Mouse (Mus musculus): ENCODE results near the gene Agpat4.
"Not testable (repeated sequence)": the region's sequence is repeated elsewhere in the genome, so short reads cannot be mapped to it uniquely, and the experiment has no call there.

The Agpat4 gene

DNA sequence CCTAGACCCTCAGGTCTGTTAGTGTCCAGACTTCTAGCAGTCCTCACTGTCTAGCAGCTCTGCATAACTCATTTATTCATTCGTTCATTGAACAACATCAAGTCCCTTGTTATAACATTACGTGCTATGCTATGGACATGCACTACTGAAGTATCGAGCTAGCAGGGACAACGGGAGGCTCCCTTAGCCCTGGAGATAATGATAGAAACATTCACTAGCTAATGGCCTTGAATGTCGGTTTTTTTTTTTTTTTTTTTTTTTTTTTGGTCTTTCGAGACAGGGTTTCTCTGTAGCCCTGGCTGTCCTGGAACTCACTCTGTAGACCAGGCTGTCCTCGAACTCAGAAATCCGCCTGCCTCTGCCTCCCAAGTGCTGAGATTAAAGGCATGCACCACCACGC lies 3.8 kb downstream of the Agpat4 start:
- DNase-seq (ENCODE audit: low spot score in 2 of 2): not testable (repeated sequence)

DNA sequence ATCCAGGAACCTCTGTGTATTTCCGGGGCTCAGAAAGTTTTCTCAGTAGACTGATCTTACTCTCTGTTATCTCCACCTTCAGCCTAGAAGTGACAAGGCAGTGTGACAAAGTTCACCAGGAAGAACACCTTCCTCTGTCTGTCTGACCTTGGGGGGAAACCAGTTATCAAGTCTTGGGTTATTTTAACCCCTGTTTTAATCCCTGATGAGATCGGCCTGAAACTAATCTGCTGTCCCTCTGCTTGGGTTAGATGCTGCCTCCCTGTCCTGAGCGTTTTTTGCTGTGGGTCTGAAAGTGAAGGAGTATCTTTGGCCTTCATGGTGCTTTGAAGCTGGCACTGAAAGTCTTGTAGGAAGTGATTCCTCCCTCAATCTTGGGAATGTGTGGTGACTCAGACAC lies 4.7 kb downstream of the Agpat4 start:
- DNase-seq (ENCODE audit: low spot score in 2 of 2): no peak

DNA sequence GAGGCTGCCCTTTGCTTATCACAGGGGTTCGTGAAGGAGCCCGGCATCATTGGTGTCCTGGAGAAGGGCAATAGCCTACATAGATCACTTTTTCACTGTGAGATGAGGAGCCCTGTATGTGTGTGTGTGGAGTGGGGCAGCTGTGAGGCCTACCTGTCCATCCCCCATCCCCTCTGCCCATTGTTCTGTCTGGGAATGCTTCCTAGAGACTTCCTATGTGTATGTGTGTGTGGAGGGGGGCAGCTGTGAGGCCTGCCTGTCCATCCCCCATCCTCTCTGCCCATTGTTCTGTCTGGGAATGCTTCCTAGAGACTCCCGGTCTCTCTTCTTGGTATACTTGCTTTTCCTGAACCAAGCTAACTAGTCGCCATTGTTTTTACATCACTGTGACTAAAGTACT lies 8.6 kb downstream of the Agpat4 start:
- no peak for DNase-seq (ENCODE audit: low spot score in 2 of 2)

DNA sequence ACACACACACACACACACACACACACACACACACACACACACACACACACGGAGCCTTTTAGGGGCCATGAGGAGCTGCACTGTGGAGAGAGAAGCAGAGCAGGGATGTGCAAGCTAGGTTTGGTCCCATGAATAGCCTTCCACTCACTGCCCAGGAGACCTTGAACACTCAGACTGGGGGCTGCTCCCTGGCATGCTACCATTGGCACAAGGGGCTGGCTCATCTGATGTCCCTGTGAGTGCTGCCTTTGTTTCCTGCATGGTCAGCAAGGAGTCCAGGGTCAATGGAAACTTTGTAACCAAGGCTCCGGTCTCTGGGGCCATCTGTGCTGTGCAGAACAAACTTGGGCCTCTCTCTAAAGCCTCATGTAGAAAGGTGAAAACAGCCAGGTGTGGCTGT lies 10.5 kb downstream of the Agpat4 start:
- no peak for DNase-seq (ENCODE audit: low spot score in 2 of 2)

DNA sequence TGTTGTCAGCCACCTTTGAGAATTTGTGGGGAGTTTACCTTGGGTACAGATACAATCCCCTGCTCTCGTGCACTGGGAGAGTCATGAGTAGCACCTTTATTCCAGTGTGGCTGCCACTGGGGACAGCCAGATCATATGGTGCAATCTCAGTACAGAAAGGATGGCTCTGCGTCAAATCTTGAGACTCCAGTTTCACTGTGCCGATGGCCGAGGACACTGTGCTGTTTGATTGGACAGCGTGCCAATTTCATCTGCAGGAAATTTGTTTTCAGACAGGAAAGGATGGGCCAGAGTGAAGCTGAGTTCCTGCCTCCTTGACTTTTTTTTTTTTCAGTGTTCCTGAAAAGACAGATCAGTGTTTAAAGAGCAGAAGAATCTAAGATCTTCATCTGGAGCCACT lies 12.7 kb downstream of the Agpat4 start:
- no peak for DNase-seq (ENCODE audit: low spot score in 2 of 2)

DNA sequence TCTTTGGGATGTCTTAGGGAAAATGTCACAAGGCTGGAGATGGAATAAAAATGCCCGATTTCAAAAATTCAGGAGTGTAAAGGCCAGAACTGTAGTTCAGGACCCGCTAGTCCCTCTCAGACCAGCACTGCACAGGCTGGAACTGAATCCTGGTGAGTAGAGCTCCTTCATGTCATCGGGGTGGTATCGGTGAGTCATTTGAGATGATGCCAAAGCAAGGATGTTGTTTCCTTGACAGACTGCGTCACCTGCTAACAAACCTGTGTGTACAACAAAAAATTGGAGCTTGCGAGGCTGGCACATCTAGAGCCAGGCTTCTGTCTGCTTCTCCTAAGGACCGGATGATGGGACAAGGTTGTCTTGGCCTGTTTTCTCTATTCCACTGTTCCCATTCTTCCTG lies 13.1 kb downstream of the Agpat4 start:
- DNase-seq (ENCODE audit: low spot score in 2 of 2): no peak

DNA sequence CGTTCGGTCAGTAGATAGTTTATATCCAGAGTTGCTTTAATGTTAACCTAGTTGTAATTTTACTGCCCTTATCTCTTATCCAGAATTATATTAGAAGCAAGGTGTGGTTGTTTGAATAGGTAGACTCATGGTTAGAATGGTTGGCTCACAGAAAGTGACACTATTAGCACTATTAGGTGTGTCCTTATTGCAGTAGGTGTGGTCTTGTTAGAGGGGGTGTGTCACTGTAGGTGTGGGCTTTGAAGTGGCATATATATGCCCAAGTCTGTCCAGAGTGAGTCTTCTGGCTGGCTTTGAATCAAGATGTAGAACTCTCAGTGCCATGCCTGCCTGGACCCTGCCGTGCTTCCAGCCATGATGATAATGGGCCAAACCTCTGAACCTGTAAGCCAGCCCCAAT lies 14.4 kb downstream of the Agpat4 start:
- DNase-seq (ENCODE audit: low spot score in 2 of 2): no peak

DNA sequence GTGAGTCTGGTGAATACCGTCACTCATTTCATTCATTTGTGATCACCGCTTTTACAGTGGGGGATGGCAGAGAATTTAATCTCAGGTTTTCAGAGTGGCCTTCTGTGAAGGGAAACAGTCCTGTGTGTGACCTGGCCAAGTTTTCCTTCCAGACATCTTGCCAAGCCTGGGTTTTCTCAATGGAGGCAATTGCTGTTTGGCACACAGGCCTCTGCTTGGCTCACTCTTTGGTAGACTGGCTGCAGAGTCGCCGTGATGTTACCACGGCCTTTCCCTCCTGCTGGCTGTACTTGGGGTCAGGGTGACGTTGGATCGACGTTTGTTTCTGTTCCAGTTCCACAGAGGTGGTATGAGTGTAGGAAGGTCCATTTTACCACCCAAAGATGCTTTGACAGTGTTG lies 15.5 kb downstream of the Agpat4 start:
- DNase-seq (ENCODE audit: low spot score in 2 of 2): peak in 1 of 2 experiments; percentile 55

DNA sequence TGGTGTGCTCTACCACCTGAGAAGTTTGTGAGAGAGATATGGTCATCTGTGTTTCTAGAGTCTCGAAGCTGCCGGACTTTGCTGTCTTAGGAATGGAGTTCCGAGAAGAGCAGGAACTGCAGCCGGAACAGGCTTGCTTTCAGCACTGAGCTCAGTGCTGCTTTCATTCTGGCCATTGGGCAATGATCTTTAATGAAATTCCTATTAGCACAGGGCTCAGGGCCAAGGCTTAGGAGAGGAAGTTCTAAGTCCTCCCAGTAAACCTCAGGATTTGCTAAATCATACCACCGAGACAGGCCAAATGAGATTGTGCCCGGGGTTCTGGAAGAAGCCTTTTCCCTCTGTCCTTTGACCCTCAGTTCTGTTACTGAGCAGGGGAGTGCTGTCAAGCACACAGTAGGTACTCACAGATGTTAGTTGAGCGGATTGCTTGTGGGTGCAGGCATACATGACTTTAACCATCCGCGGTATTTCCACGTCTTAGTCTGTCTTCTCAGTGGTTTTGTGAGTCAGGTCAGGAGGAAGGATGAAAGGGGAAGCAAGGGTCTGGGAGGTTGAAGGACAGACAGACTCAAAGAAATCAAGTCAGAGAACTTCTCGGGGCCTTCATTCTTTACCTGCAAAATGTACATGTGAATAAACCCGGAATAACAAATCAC lies 16.6 kb downstream of the Agpat4 start:
- no peak for DNase-seq (ENCODE audit: low spot score in 2 of 2)

DNA sequence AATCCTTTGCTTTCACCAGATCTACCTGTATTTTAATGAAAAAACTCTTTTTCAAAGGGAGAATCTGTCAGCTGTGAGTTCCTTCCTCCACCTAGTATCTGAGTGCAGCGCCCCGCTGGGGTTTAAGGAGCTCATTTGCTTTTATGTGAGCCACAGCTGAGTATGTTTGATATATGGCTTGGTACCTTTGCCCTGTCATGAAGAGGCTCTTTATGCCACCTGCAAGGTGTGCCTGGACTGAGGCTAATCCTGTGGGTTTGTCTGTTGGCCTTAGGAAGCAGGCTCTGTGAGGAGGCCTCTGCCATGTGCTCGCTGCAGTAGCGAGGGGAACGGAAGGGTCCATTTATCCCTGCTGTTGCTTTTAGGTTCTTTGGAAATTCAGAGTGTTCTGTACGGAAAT lies 19.9 kb downstream of the Agpat4 start:
- DNase-seq (ENCODE audit: low spot score in 2 of 2): no peak

DNA sequence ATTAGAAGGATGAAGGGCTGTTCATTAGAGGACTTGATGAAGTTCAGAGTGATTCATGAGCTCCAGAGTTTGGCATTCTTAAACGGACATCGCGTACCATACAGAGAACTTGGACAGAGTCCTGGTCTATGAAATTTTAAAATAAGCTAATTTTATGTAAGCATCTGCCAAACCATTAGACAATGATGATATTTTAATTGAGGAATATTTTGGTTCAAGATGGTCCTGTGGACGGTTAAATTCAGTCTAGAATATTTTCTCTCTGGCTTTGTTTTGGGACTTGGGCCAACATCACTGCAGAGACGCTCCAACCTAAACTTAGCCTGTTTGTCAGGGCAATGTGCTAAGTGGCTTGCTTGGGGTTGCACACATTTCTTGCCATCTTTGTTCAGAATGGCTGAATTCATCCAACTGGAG lies 25.5 kb downstream of the Agpat4 start:
- no peak for DNase-seq (ENCODE audit: low spot score in 2 of 2)

DNA sequence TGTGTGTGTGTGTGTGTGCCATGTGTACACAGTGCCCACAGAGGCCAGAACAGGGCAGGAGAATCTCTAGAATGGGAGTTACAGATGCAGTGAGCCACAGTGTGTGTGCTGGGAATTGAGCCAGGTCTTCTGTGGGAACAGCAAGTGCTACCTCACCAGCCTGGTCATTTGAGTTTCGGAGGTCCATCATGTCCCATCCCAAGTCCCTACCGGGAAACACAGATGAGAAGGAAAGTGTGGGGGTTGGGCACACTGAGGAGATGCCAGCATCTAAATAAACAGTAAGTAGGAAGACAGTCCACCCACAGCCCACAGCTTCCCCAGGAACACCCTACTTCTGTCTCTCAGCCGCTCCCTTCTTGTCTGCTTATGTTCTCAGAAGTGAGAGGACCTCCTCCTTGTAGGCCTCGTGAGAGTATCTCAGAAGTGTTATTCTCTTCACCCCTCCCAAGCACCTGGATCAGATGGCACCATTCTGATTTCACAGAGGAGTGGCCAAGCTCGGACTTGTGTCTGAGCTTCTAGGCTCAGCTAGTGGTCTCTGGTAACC lies 27.7 kb downstream of the Agpat4 start:
- DNase-seq (ENCODE audit: low spot score in 2 of 2): peak in 1 of 2 experiments; percentile 48

DNA sequence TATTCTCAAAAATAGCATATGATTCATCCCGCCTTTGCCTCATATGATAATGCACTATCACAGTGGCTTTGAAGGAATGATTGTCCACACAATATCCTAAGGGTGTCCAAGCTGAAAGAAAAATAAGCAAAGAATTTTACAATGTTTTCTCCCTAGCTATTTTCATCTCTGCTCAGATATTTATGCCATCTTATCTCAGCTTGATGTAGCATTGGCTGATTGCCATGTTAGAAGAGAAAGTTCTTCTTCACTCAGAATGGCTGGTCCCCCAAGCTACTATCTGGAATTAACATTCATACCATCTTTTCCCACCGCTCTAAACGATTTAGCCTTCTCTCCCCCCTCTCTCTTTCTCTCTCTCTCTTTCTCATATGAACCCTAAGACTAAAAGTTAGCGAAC lies 29.3 kb downstream of the Agpat4 start:
- no peak for DNase-seq (ENCODE audit: low spot score in 2 of 2)

DNA sequence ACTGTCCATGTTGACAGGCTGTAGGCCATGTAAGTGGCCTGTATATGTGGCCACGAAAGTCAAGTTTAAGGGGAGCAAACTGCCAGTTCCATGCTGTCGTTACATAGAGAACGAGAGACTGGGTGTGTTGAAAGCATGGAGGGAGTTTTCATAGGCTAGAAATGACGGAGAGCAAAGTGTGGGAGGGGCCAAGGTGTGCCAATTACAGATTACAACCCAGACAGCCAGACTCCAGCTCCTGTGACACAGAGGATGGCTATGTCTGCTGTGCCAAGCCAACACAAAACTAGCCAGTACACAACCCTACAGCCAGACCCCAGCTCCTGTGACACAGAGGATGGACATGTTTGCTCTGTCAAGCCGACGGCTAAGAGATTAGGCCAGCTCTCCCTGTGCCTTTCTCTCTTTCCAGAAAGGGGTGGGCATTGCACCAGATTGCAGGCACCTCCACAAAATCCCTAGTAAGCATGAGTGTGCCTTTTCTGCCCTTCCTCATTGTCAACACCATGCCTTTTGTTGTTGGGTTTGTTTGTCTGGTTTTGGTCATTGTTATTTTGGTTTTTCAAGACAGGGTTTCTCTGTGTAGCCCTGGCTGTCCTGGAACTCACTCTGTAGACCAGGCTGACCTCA lies 30.8 kb downstream of the Agpat4 start:
- no peak for DNase-seq (ENCODE audit: low spot score in 2 of 2)

DNA sequence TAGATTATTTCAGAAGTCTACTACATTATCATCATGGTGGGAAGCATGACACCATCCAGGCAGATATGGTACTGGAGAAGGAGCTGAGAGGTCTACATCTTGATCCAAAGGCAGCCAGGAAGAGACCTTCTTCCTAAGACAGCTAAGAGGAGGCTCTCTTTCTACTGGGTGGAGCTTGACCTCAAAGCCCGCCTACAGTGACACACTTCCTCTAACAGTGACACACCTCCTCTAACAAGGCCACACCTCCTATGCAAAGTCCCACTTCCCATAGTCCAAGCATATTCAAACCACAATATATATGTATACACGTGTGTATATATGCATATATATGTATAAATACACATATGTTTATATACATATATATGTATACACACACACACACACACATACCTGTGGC lies 32.5 kb downstream of the Agpat4 start:
- DNase-seq (ENCODE audit: low spot score in 2 of 2): no peak

DNA sequence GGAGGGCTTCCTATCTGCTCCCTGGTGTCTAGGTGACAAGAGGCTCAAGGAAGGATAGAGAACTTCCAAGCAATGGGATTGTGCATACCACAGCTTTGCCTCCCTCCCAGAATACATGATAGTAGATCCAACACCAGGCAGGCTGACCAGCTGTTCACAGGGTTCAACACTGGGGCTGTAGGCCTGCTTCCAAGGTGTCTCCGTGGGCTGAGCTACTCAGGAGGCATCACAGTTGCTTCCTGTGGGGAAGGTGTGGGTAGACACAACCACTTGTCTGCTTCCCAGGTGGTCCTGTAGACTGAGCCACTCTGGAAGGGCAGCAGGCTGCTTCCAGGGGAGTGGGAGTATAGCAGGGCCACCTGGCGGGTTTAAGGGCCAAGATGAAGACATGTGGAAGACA lies 35.8 kb downstream of the Agpat4 start:
- DNase-seq (ENCODE audit: low spot score in 2 of 2): no peak

DNA sequence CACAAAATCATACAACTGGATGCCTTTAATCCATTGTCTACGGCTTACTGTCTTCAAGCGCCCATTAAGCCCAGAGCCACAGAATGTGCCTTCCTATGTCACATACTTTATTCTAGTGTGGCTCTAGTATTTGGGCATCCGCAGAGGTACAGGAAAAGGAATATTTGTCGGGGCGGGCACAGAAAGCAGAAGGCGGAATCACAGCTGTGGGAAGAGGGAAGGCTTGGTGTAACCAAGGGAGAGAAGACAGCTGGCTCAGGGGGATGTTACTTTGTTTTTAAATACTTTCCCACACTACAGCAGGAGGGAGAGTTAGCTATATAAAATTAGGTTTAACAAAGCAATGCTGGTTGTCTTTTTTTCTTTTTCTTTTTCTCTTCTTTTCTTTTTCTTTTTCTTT lies 36.7 kb downstream of the Agpat4 start:
- DNase-seq (ENCODE audit: low spot score in 2 of 2): no peak

DNA sequence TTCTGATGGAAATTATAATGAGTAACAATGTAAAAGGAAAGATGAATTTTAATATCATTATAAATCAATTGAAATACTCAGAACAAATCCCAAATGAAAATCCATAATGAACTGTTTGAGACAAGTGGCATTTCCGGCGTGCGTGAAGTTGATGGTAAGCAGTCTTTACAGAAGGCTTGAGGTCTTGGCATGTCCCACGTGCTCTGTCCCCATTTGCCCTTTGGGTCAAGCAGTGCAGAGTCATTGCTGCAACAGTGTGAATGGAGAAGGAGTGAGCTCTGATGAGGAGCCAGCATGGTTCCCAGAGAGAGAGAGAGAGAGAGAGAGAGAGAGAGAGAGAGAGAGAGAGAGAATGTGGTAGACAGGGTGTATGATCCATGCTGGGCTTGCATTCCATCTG lies 37.4 kb downstream of the Agpat4 start:
- DNase-seq (ENCODE audit: low spot score in 2 of 2): no peak

DNA sequence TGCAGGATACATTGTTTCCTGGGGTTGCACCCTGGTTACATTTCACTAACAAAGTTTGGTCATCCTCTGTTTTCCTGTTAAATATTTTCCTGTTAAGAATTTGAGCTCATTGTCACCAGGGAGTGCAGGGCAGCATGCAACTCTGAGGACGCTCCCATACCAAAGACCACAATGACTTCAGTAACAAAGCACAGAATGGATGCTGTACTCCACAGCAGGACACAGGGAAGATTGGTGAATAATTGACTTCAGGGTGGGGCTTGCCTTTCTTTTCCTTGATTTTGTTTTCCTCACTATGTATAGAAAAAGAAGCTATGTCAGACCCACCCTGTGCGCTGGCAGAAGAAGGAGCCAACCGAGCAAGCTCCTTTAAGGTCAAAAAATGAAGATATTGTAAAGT lies 38.2 kb downstream of the Agpat4 start:
- no peak for DNase-seq (ENCODE audit: low spot score in 2 of 2)

DNA sequence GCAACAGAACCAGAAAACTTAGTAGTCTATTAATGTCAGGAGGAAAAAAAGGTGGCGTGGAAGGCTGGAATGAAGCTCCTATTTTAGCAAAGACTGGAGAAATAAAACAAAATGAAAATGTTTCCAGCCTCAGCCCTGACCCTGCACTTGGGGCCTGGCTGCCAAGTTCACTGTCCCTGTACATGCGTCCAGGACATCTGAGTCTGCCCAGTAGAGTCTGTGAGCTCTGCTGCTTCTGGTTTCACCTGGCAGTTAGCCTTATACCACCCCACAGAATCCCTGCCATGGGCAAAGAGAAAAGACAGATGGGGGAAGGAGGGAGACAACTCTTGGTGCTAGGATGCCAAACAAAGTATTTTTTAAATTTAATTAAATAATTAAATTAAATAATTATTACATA lies 38.7 kb downstream of the Agpat4 start:
- no peak for DNase-seq (ENCODE audit: low spot score in 2 of 2)

DNA sequence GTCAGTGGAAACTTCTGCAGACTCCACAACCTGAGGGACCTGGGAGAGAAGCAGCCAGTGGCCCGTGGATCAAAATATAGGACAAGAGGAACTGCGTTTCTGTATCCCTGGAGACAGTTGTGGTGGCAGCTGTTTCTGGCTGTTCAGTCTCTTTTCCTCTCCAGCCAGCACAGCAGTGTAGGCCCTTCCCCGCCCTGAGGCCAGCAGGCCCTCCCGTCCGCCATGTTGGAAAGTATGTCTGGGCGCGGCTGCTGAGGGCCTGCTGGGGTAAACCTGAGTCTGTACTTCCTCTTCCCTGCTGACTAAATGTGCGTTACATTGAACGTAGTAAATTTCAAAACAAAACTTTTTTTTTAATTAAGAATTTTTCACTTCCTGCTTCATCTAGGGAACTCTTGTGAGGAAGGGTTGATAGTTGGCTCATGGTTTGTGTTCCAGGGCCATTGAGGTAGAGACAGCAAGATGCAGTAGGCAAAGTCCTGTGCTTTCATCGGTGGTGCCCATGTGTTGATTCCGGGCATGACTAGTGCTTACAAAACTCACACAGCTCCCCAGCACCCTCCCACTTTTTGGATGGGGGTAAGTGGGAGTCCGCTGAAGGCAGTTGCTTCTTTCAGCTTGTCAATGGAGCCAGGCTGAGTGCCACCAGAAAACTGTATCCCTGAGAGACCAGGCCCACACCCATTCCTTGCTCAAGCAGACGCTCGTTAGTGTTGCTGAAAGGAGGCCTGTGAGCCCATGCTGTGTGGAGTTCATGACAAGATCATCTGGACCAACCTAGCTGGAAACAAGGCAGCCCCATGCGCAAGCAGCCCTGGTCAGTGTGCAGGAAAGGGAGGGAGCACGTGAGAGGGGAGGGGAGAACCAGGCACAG lies 40.9 kb downstream of the Agpat4 start:
- no peak for DNase-seq (ENCODE audit: low spot score in 2 of 2)

DNA sequence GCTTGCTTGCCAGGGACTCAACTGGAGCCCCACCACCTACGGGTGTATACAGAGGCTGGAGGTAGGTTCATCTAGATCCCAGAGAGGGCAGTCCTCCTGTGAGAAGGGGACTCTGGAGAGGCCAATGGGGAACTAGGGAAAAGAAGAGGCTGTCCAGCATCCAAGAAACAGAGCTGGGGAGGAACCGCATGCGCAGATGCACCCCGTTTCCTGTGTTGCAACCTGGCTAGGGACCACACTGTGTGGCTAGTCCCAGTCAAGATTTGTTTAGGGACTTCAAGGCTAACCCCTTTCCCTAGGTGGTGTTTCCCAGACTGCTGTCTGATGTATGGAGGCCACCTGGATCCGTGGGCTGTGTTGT lies 41.5 kb downstream of the Agpat4 start:
- DNase-seq (ENCODE audit: low spot score in 2 of 2): no peak

DNA sequence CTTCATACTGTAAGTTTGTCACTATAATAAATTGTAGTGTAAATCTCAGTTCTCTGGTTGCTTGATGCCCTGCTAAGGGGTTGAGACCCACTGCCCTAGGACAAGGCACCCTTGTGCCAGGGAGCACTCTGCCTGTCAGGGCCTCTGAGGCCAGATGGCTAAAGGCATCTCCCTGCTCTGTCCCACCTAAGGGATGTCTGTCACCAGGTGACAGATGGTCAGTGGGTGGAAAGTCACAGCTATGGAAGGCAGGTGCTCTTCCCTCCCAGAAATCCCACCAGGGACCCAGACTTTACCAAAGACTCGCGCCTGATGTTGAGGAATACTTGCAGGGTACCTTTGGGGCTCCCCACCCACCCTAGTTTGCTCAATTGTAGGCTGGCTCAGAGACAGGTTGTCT lies 42.0 kb downstream of the Agpat4 start:
- no peak for DNase-seq (ENCODE audit: low spot score in 2 of 2)

Data from right cerebral cortex, postnatal 10 days (tissue).